Mouse (Mus musculus): ENCODE data around the gene Rbm8a.
"Not testable (repeated sequence)": the region's sequence is repeated elsewhere in the genome, so short reads cannot be mapped to it uniquely, and the experiment has no call there.

Rbm8a gene

DNA sequence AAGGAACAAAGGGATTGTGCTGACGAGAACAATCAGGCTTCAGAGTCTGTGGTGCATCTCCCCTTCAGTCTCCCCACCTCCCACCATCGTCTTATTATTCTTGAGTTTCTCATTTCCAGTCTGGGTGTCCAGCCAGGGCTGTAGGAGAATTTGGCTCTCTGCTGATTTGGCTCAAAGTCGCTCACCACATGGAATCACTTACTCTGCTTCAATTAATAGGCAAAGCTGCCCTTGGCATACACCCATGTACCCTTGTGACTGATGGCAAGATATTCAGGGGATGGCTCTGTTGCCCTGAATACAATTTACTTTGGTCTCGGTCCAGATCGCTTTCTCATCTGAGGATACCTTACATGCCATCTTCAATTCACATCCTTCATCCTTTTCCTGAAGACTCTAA is 26.4 kb upstream of the Rbm8a start:
- DNase-seq (ENCODE audit: low read depth, low spot score): no peak

DNA sequence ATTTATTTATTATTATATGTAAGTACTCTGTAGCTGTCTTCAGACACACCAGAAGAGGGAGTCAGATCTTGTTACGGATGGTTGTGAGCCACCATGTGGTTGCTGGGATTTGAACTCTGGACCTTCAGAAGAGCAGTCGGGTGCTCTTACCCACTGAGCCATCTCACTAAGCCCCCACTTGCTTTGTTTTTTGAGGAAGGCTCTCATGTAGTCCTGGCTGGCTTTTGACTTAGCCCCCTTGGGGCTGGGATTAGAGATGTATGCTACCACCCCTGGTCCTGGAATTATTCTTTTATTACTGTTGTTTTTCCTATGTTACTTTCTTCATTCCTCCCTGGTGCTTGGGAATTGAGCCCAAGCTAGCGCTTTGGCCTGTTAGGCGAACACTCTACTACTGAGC is 23.7 kb upstream of the Rbm8a start:
- not testable (repeated sequence) for DNase-seq (ENCODE audit: low read depth, low spot score)

DNA sequence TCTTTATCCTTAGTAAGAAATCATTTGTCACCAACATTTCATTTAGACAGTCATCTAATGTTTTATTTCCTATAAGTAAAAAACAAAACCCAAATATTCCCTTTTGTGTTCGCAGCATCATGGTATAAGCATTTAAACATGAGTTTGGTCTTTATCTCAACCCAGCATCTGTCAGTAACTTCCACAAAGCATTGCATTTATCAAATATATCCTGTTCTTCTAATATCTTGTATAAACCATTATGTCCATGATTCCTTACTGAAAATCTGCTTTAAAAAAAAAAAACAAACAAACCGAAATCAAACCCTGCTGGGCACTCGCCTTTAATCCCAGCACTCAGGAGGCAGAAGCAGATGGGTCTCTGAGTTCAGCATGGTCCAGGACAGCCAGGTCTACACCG is 23.1 kb upstream of the Rbm8a start:
- DNase-seq (ENCODE audit: low read depth, low spot score): no peak

DNA sequence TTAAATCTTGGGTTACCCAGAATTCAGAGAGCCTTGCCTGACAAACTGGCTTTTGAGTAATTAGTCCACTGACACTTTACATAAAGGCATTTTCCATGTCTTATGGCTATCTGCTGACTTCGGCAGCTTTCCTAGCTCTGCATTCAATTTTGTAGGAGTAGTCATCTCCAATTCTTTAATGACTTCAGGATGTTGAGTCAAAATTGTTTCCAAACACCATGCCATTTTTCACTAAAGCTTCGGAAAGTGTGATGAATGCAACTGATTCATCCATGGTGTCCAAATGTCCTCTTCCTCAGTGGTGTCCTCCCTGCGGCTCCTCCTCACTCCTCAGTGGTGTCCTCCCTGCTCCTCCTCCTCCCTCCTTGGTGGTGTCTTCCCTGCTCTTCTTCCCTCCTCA is 11.8 kb upstream of the Rbm8a start:
- no peak for DNase-seq (ENCODE audit: low read depth, low spot score)

DNA sequence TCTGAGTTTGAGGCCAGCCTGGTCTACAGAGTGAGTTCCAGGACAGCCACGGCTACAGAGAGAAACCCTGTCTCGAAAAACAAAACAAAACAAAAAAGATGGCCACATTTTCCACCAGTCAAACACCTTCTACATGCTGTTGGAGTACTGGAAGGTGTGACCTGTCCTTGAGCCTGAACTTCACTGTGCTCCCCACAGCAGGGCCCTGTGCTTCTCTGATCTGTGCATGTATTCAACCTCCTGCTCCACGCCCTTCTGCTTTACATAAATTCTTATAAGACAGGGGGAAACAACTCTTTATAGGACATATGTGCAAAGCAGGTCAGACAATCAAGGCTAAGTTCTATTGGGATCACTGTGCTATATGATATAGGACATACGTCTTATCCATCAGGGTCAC is 6.5 kb upstream of the Rbm8a start:
- no peak for DNase-seq (ENCODE audit: low read depth, low spot score)

DNA sequence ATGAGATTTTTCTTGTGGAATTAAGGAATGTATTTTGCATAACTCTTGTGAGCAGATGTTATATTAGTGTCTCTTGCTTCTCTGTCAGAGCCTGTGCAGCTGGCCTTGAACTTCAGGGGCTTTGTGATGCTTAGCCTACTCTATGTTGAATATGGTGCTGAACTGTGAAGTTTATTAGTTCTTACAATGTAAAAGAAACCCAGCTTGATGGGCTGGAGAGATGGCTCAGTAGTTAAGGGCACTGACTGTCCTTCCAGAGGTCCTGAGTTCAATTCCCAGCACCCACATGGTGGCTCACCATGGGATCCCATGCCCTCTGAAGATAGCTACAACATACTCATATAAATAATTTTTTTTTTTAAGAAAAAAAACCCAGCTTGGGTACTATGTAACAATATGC is 2.3 kb downstream of the Rbm8a start:
- DNase-seq (ENCODE audit: low read depth, low spot score): no peak

DNA sequence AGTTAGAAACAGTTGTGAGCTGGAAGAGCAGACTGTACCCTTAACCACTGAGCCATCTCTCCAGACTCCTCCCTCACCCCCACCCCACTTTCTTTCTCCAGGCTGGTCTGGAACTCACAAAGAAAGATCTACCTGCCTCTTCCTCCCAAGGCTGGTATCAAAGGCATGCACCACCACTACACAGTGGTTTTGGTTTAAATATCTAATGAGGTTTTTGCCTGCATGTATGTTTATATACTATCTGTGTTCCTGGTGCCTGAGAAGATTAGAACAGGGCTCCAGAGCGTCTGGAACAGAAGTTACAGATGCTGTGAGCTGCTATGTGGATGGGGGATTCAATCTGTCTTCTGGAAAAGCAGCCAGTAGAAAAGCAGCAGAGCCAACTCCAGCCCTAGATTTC is 4.3 kb downstream of the Rbm8a start:
- no peak for DNase-seq (ENCODE audit: low read depth, low spot score)

DNA sequence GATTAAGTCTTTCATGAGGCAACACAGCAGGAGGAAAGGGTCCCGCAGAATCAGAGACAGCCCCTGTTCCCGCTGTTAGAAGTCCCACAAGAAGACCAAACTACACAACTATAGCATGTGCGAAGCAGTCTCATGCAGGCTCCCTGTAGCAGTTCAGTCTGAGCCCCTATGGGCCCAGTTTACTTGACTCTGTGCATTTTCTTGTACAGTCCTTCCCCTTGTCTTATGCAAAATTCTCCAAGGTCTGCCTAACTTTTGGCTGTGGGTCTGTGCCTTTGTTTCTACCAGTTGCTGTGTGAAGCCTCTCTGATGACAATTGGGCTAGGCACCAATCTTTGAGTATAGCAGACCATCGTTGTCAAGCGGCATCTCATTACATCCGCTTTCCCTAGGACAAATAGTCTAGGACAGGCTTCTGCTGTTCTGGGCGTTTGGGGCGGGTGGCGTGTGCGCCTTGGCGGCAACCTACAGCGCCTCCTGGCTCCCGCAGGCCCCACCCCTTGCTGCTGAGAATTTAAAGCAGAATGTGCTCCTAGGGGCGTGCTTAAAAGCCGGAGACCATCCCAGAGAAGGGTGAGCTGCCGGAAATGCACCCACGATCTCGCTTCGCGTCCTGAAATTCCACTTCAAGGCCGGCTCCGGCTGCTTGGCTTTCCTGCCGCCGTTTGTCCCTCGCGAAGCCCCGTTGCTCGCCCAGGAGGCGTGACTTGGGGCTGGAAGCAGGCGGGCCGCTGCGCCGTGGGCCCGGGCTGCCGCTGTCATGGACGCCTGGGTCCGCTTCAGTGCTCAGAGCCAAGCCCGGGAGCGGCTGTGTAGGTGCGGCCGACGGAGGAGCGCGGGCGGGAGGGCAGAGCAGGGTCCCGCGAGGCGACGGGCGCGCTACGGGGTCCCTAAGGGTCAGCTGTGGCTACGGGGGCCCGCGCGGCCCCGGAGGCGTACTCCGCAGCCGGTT is 5.5 kb downstream of the Rbm8a start, which contains the start of the genes Pex11b and Gm42957:
Gene Pex11b, plus strand, starts transcription at position 449 of the 952 bp plus-strand sequence.
Gene Gm42957, plus strand, starts transcription at position 547 of the 952 bp plus-strand sequence.
- peak; percentile 75 for DNase-seq (ENCODE audit: low read depth, low spot score)

DNA sequence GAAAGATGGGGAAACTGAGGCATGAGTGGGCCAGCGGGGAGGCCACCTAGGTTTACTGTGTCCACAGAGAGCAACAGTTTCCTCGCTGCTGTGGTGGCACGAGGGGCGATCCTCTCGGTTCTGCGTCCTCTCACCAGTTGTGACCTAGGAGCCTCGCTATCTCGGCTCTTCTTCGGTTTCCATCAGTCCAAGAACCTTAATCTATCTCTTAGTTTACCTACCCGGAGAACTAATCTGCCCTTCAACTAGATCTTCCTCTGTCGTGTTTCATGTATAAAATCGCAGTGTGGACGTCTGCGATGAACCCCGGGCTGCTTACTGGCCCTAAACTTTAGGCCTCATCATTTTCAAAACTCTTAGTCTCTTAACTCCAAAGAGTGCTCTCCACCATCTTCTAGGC is 6.2 kb downstream of the Rbm8a start:
- no peak for DNase-seq (ENCODE audit: low read depth, low spot score)

DNA sequence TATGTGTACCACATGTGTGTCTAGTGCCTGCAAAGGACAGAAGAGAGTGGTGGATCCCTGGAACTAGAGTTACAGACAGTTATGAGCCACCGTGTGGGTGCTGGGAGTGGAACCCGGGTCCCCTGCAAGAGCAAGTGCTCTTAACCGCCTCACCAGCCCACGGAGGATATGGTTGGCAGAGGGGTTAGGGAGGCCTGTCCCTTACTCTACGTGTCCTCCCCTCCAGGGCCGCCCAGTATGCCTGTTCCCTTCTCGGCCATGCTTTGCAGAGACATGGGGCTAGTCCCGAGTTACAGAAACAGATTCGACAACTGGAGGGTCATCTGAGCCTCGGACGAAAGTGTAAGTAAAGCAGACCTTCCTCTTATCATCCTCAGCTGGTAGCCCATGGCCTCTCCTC is 6.7 kb downstream of the Rbm8a start:
- DNase-seq (ENCODE audit: low read depth, low spot score): no peak

DNA sequence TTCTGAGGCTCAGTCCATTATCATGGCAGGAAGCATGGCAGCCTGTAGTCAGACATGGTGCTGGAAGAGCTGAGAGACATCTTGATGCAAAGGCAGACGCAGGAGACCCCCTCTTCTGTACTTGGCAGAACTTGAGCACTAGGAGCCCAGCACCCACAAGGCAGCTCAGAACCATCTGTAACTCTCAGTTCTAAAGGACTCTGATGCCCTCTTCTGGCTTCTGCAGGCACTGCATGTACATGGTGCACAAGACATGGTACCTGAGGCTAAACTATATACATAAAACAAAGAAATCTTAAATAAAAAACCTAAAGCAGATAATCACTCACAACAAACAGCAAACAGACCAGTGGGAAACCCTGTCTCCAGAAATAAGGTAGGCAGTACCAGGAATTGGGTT is 9.5 kb downstream of the Rbm8a start:
- DNase-seq (ENCODE audit: low read depth, low spot score): no peak

DNA sequence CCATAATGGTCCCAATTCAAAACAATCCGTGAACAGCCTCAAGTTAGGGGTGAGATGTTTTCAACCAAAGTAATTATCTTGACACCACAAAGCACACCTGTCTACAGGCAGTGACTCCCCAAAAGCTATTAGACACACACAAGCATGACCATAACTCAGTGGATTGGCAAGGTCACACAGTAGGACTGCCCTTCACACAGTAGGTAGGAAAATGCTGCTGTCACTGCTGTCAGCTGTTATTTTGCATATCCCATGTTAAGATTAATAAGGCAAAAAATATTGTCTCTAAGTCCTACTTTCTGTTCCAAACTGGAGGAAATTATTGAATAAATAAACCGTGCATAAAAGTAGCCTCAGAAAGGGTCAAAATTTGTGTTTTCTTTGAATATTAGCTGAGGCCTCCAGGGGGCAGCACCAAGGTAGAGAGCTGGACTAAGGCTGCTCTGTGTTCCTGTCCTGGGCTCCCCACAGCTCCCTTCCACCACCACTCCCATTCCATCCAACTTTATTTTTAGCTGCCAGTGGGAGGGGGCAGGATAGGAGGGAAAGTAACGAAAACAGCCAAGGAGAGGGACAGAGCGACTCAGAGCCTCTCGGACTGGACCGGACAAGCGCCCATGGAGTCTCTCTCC is 15.4 kb downstream of the Rbm8a start, which contains the start of gene Itga10:
Gene Itga10, plus strand, starts transcription at position 567 of the 632 bp plus-strand sequence.
- DNase-seq (ENCODE audit: low read depth, low spot score): no peak

DNA sequence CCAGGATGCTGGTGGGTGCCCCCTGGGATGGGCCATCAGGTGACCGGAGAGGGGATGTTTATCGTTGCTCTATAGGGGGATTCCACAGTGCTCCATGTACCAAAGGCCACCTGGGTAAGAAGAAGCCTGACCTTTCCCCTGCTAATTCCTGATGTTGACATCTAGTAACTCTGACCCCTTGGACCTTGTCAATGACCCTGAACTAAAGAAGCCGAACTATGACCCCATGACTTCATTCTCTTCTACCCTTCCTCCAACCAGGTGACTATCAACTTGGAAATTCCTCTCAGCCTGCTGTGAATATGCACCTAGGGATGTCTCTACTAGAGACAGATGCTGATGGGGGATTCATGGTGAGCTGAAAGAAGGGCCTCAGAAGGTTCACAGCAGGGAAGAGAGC is 17.6 kb downstream of the Rbm8a start:
- no peak for DNase-seq (ENCODE audit: low read depth, low spot score)

DNA sequence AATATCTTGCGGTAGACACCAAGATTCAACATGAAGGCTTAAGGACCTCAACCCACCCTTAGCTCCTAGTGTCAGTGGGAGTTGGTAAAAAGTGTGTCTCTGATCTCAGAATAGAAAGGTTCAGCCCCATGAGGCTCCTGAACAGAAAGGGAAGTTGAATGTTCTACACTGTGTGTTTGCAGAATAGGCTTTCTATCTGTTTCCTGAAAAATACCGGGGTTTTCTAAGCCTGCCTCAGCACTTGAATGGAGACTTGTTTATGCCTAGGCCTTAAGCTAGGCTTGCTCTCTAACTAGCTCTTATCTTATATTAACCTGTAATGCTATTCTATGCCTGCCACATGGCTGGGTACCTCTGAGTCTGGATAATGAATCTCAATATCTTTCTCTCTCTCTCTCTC is 31.2 kb downstream of the Rbm8a start:
- no peak for DNase-seq (ENCODE audit: low read depth, low spot score)

DNA sequence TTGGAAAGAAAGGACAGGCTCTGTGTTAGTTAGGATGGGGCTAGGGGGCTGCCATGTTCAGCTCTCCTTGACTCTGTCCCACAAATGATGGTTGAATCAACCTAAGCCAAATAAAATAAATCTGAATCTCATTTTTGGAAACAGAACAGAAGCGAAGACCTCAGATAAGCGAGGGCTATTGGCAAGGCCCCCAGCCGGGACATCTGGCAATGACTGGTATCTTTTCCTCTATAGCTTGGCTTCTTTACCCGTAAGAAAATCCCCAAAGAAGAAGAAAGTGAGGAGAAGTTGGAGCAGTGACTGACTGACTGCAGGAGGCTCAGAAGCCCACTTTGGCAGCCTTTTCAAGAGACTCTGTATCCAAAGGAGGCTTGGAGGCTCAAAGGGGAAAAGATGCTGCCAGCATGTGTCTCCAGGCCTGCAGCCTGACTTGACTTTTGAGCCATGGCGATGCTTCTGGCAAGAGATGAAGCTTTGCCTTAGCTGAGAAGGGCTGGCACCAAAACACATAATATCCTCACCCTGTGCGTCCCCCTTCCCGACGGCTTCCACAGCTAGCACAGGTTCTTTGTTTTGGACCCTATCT is 33.1 kb downstream of the Rbm8a start:
- DNase-seq (ENCODE audit: low read depth, low spot score): no peak

DNA sequence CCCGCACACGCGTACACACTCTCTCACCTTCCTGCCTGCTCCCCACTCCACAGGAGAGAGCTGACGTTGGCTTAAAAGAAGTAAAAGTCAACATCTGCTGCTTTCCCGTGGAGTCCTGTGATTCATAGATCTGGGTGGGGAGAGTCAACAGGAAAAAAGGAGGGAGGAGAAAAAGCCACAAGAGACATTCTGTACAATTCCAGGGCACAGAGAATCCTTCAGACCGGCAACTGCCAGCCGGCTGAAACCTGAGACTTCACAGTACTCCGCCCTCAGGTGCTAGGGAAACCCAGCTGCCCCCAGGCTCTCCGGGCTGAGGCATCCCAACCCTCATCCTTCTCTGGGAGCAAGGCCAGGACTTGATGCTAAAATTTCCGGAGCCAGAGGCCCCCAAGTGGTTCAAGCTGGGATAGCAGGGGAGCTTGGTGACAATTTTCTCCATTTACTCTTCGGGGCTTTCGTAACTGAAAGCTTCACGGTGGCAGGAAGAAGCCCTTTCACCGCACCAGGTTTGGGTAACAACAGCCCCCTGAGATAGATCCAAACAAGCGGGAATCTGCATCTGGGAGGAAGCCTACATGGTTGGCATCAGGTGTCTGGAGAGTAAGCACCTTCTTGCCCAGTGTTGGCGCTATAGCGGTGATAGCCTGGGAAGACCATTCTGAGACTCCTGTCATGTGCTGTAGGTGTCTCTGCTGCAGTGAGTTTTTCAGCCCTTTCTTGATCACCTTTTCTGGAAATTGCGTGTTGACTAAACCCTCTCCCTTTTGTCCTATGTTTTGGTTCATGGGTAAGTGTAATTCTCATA is 33.9 kb downstream of the Rbm8a start:
- peak; percentile 93 for DNase-seq (ENCODE audit: low read depth, low spot score)

DNA sequence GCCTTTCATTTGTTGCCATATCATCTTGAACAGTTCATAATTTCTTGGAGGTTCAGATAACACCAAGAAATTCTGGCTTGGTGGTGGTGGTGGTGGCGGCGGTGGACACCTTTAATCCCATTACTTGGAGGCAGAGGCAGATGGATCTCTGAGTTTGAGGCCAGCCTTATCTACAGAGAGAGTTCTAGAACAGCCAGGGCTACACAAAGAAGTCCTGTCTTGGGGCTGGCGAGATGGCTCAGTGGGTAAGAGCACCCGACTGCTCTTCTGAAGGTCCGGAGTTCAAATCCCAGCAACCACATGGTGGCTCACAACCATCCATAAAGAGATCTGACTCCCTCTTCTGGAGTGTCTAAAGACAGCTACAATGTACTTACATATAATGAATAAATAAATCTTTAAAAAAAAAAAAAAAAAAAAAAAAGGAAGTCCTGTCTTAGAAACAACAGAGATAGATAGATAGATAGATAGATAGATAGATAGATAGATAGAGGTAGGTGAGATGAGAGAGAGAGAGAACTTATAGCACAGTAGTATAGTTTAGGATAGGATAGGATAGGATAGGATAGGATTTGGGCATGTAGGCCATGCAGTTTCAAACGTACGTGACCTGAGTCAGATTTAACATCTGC is 36.1 kb downstream of the Rbm8a start:
- DNase-seq (ENCODE audit: low read depth, low spot score): not testable (repeated sequence)

DNA sequence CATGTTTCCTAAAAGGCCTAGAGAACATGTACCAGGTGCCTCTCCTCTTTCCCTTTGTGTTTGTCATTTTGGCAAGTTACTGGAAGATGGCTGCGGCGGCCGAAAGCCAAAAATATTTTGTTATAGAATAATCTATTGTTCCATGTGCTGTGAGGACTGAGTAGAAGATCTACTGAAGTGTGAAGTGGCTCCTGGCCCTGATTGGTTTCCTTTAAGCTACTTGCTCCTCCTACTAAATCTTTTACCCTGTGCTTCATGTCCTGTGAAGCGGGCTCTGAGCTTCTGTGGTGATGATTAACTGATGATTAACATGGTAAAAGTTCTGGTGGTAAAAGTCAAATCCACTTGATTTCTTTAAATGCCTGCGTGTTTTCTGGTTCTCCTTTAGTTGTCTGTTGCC is 37.2 kb downstream of the Rbm8a start:
- no peak for DNase-seq (ENCODE audit: low read depth, low spot score)

DNA sequence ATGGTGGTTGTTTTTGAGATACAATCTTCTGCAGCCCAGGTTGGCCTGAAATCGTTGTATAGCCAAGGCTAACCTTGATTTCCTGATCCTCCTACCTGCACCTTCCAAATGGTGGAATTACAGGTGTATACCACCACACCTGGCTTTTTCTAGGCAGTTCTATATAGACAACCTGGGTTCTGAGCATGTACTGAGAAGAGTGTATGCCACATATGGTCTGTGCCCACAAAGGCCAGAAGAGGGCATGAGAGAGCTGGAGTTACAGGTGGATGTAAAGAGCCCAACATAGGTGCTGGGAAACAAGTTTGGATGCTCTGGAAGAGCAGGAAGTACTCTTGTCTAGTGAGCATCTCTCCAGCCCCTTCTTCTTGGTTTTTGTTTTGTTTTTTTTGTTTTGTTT is 37.6 kb downstream of the Rbm8a start:
- DNase-seq (ENCODE audit: low read depth, low spot score): no peak

DNA sequence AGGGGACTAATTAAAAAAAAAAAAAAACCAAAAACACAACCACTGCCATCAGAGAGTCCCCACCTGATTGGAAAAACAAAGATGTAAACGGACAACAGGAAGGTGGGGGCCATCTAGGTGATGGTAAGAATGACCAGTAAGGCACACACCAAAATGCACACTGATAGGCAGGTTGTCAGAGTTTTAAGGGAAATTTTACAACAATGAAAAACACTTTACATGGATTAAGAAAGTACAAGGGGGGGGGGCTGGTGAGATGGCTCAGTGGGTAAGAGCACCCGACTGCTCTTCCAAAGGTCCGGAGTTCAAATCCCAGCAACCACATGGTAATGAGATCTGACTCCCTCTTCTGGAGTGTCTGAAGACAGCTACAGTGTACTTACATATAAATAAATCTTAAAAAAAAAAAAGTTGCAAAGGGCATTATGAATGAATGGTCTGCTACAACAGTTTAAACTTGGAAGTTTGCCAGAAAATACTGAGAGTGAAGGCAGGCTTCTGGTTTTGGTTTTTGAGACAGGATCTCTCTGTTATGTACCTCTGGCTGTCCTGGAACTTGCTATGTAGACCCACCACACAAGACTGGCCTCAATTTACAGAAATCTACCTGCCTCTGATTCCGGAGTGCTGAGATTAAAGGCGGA is 38.8 kb downstream of the Rbm8a start:
- DNase-seq (ENCODE audit: low read depth, low spot score): no peak

All from WW6 (cell line).